Mouse (Mus musculus) spleen, embryonic (tissue): ENCODE results near the gene Atp6v1c2.

Experiments
- CTCF ChIA-PET: fragments of 350-600 bp; sonication (Branson Sonifier 250); formaldehyde crosslinking; loops from one replicate; lab custom pipeline; 2022; lab: Charles Lee

Gene Atp6v1c2

GRCm38 (mm10) chr12:17258431-17258830 lies 70.7 kb downstream of the Atp6v1c2 start:
- CTCF ChIA-PET, result no interaction called here

- CTCF ChIA-PET, result interaction anchor here (0.6 kb wide), 2 partner anchors 226 to 239 kb away, joined by 3 to 6 read pairs; no protein-coding TSS in a partner anchor
These were observed 72.3 kb downstream of the Atp6v1c2 start for GRCm38 (mm10) chr12:17256905-17257304.

GRCm38 (mm10) chr12:17255602-17256001 lies 73.6 kb downstream of the Atp6v1c2 start:
- CTCF ChIA-PET, result interaction anchor here (0.7 kb wide), 1 partner anchor 1474 kb away, joined by 3 read pairs; no protein-coding TSS in a partner anchor

- CTCF ChIA-PET, result no interaction called here
These were observed 76.1 kb downstream of the Atp6v1c2 start for GRCm38 (mm10) chr12:17253069-17253468.

- CTCF ChIA-PET, result no interaction called here
These were observed 78.2 kb downstream of the Atp6v1c2 start for GRCm38 (mm10) chr12:17250962-17251361.

- CTCF ChIA-PET, result no interaction called here
These were observed 87.1 kb downstream of the Atp6v1c2 start for GRCm38 (mm10) chr12:17242041-17242440.

GRCm38 (mm10) chr12:17241614-17242013 lies 87.5 kb downstream of the Atp6v1c2 start:
- CTCF ChIA-PET, result no interaction called here

GRCm38 (mm10) chr12:17241016-17241415 lies 88.1 kb downstream of the Atp6v1c2 start:
- CTCF ChIA-PET, result no interaction called here

- CTCF ChIA-PET, result no interaction called here
These were observed 89.8 kb downstream of the Atp6v1c2 start for GRCm38 (mm10) chr12:17239428-17239688.

GRCm38 (mm10) chr12:17238588-17239427 lies 90.4 kb downstream of the Atp6v1c2 start:
- CTCF ChIA-PET, result no interaction called here

GRCm38 (mm10) chr12:17235535-17236313 lies 93.4 kb downstream of the Atp6v1c2 start:
- CTCF ChIA-PET, result no interaction called here
